Mouse (Mus musculus): ENCODE measurements at regions not wholly inside any gene's neighbourhood (a gene's known extent, or its start where the extent isn't known, plus 50 kb on each side); places are given as distances from the start of the nearest gene placed in this dataset.

- CTCF ChIA-PET = interaction anchor here (0.6 kb wide), 1 partner anchor 37 kb away, joined by 4 read pairs; no protein-coding TSS in a partner anchor
Measured at GRCm38 (mm10) chr4:94186997-94187396, 369.3 kb upstream of the Gm10306 start.

- CTCF ChIA-PET = no interaction called here
Measured at GRCm38 (mm10) chr4:94188354-94188753, 368.0 kb upstream of the Gm10306 start.

GRCm38 (mm10) chr4:94188888-94189287 lies 367.5 kb upstream of the Gm10306 start:
- CTCF ChIA-PET = no interaction called here

- CTCF ChIA-PET = no interaction called here
Measured at GRCm38 (mm10) chr4:94190940-94191339, 365.4 kb upstream of the Gm10306 start.

- CTCF ChIA-PET = no interaction called here
Measured at GRCm38 (mm10) chr4:94216265-94216664, 340.1 kb upstream of the Gm10306 start.

- CTCF ChIA-PET = no interaction called here
Measured at GRCm38 (mm10) chr4:94235650-94236206, 320.6 kb upstream of the Gm10306 start.

GRCm38 (mm10) chr4:94256026-94256425 lies 300.3 kb upstream of the Gm10306 start:
- CTCF ChIA-PET = no interaction called here

GRCm38 (mm10) chr4:94261136-94261535 lies 295.2 kb upstream of the Gm10306 start:
- CTCF ChIA-PET = no interaction called here

- CTCF ChIA-PET = no interaction called here
Measured at GRCm38 (mm10) chr4:94281732-94282131, 274.6 kb upstream of the Gm10306 start.

- CTCF ChIA-PET = no interaction called here
Measured at GRCm38 (mm10) chr4:94292150-94292549, 264.2 kb upstream of the Gm10306 start.

GRCm38 (mm10) chr4:94317298-94317697 lies 239.0 kb upstream of the Gm10306 start:
- CTCF ChIA-PET = no interaction called here

GRCm38 (mm10) chr4:94326759-94327158 lies 229.6 kb upstream of the Gm10306 start:
- CTCF ChIA-PET = no interaction called here

GRCm38 (mm10) chr4:94343331-94343730 lies 213.0 kb upstream of the Gm10306 start:
- CTCF ChIA-PET = no interaction called here

GRCm38 (mm10) chr4:94349273-94349672 lies 207.1 kb upstream of the Gm10306 start:
- CTCF ChIA-PET = no interaction called here

- CTCF ChIA-PET = interaction anchor here (0.6 kb wide), 1 partner anchor 513 kb away, joined by 8 read pairs; no protein-coding TSS in a partner anchor
Measured at GRCm38 (mm10) chr4:94356982-94357381, 199.4 kb upstream of the Gm10306 start.

GRCm38 (mm10) chr4:94360810-94361527 lies 195.4 kb upstream of the Gm10306 start:
- CTCF ChIA-PET = no interaction called here

- CTCF ChIA-PET = no interaction called here
Measured at GRCm38 (mm10) chr4:94361528-94362217, 194.7 kb upstream of the Gm10306 start.

GRCm38 (mm10) chr4:94365375-94365774 lies 191.0 kb upstream of the Gm10306 start:
- CTCF ChIA-PET = no interaction called here

GRCm38 (mm10) chr4:94367174-94367573 lies 189.2 kb upstream of the Gm10306 start:
- CTCF ChIA-PET = no interaction called here

- CTCF ChIA-PET = no interaction called here
Measured at GRCm38 (mm10) chr4:94370981-94371380, 185.4 kb upstream of the Gm10306 start.

- CTCF ChIA-PET = no interaction called here
Measured at GRCm38 (mm10) chr4:94376256-94376655, 180.1 kb upstream of the Gm10306 start.

GRCm38 (mm10) chr4:94385703-94386102 lies 170.6 kb upstream of the Gm10306 start:
- CTCF ChIA-PET = no interaction called here

- CTCF ChIA-PET = no interaction called here
Measured at GRCm38 (mm10) chr4:94388317-94388716, 168.0 kb upstream of the Gm10306 start.
